Mouse (Mus musculus): ENCODE measurements around the gene Cldn14. TPM values are rescaled to one million over a fixed set of nuclear protein-coding genes. Genes with fewer than 3 reads are reported as not detected.
A peak's percentile ranks its signal among the peaks of the same experiment; 100 is the strongest.

Gene Cldn14
- total RNA-seq, 1 experiment, result 0.36 TPM

DNA sequence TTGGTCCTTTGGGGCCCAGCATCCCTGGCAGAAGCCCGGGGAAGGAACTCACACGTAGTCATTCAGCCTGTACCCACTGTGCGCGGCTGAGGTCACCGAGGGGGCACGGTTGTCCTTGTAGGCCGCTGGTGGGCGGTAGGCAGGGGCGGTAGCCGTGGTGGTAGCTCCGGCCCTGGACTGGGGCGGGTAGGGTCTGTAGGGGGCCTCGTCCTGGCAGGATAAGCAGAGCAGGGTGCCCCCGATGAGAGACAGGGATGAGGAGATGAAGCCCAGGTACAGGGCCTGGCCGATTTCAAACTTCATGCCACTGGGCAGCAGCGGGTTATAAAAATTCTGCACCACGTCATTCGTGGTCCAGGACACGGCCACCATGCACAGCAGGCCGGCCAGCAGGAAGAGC lies 89.4 kb downstream of the Cldn14 start:
- TF ChIP-seq CHD2 (IDR thresholded peaks at IDR 0.05; ENCODE audit: low read depth, low read length), result no peak
- TF ChIP-seq ZNF384 (IDR thresholded peaks at IDR 0.05; ENCODE audit: low read depth, low read length), result no peak
- TF ChIP-seq MAFK (IDR thresholded peaks at IDR 0.05; ENCODE audit: insufficient read depth, low read depth, low read length), result no peak
- no peak for TF ChIP-seq ZC3H11A (IDR thresholded peaks at IDR 0.05; ENCODE audit: borderline replicate concordance, low read depth, low read length)
- TF ChIP-seq HCFC1 (IDR thresholded peaks at IDR 0.05; ENCODE audit: borderline replicate concordance, insufficient read depth, low read length), result no peak
- in situ Hi-C loops (cut with MboI; ENCODE audit: low sequenced_read_pairs in 2 of 2, unreplicated experiment in 2 of 2), result no loop called here
- peak overlapping the region; percentile 53 for H3K9ac ChIP-seq (ENCODE audit: insufficient read depth, low read depth, low read length, poor library complexity, severe bottlenecking)

GRCm38 (mm10) chr16:93918679-93919060 lies 90.0 kb downstream of the Cldn14 start:
- in situ Hi-C loops (cut with MboI; ENCODE audit: low sequenced_read_pairs in 2 of 2, unreplicated experiment in 2 of 2), result no loop called here
- TF ChIP-seq MAFK (IDR thresholded peaks at IDR 0.05; ENCODE audit: insufficient read depth, low read depth, low read length) (no peak), CHD2 (IDR thresholded peaks at IDR 0.05; ENCODE audit: low read depth, low read length) (no peak), ZC3H11A (IDR thresholded peaks at IDR 0.05; ENCODE audit: borderline replicate concordance, low read depth, low read length) (no peak), HCFC1 (IDR thresholded peaks at IDR 0.05; ENCODE audit: borderline replicate concordance, insufficient read depth, low read length) (no peak), ZNF384 (IDR thresholded peaks at IDR 0.05; ENCODE audit: low read depth, low read length) (no peak)
- no peak overlapping the region for H3K27ac ChIP-seq (ENCODE audit: insufficient read depth, low read depth, low read length, poor library complexity, severe bottlenecking)

More for the DNA sequence above, 89.4 kb downstream of the Cldn14 start:
- Histone ChIP-seq H3K4me1 (ENCODE audit: control insufficient read depth in 2 of 2, insufficient read depth in 2 of 2, low read length in 2 of 2, poor library complexity in 1 of 2) (peaks cover 2 to 17% of the 10 kb centered on the region in 2 experiments; a peak in 2 of 4 replicates), H3K4me3 (ENCODE audit: insufficient read depth in 1 of 2, low read depth in 1 of 2, low read length in 2 of 2, poor library complexity in 1 of 2, severe bottlenecking in 1 of 2) (peak overlapping the region; percentile 54 to 58), H3K27ac (ENCODE audit: insufficient read depth, low read depth, low read length, poor library complexity, severe bottlenecking) (no peak overlapping the region), H3K36me3 (ENCODE audit: control insufficient read depth, insufficient read depth, low read length, poor library complexity, severe bottlenecking) (no peaks in the 10 kb centered on the region), H3K9me3 (ENCODE audit: control insufficient read depth, insufficient read depth, low read depth, low read length) (no peaks in the 10 kb centered on the region)
- no peak for DNase-seq (ENCODE audit: low read depth, low spot score)

GRCm38 (mm10) chr16:93917712-93918678 lies 90.6 kb downstream of the Cldn14 start:
- Histone ChIP-seq H3K9ac (ENCODE audit: insufficient read depth, low read depth, low read length, poor library complexity, severe bottlenecking) (no peak overlapping the region), H3K9me3 (ENCODE audit: control insufficient read depth, insufficient read depth, low read depth, low read length) (no peaks in the 10 kb centered on the region), H3K4me3 (ENCODE audit: insufficient read depth in 1 of 2, low read depth in 1 of 2, low read length in 2 of 2, poor library complexity in 1 of 2, severe bottlenecking in 1 of 2) (no peak overlapping the region; a peak in 1 of 4 replicates), H3K36me3 (ENCODE audit: control insufficient read depth, insufficient read depth, low read length, poor library complexity, severe bottlenecking) (no peaks in the 10 kb centered on the region), H3K27ac (ENCODE audit: insufficient read depth, low read depth, low read length, poor library complexity, severe bottlenecking) (no peak overlapping the region), H3K4me1 (ENCODE audit: control insufficient read depth in 2 of 2, insufficient read depth in 2 of 2, low read length in 2 of 2, poor library complexity in 1 of 2) (peaks cover 0 to 11% of the 10 kb centered on the region in 2 experiments; a peak in 2 of 4 replicates)
- TF ChIP-seq CHD2 (IDR thresholded peaks at IDR 0.05; ENCODE audit: low read depth, low read length), result no peak
- TF ChIP-seq ZNF384 (IDR thresholded peaks at IDR 0.05; ENCODE audit: low read depth, low read length), result no peak
- peak; percentile 11; the same call in 1 of the 2 replicates for TF ChIP-seq ZC3H11A (IDR thresholded peaks at IDR 0.05; ENCODE audit: borderline replicate concordance, low read depth, low read length)
- 0 out of 2 replicates have a peak, but pooled peaks have one; percentile 22 for TF ChIP-seq MAFK (IDR thresholded peaks at IDR 0.05; ENCODE audit: insufficient read depth, low read depth, low read length)
- DNase-seq (ENCODE audit: low read depth, low spot score), result peak; percentile 86
- in situ Hi-C loops (cut with MboI; ENCODE audit: low sequenced_read_pairs in 2 of 2, unreplicated experiment in 2 of 2), result no loop called here

More at GRCm38 (mm10) chr16:93918679-93919060, 90.0 kb downstream of the Cldn14 start:
- H3K4me1 ChIP-seq (ENCODE audit: control insufficient read depth in 2 of 2, insufficient read depth in 2 of 2, low read length in 2 of 2, poor library complexity in 1 of 2), result peaks cover 2 to 15% of the 10 kb centered on the region in 2 experiments; a peak in 2 of 4 replicates
- DNase-seq (ENCODE audit: low read depth, low spot score), result no peak
- no peak overlapping the region for H3K9ac ChIP-seq (ENCODE audit: insufficient read depth, low read depth, low read length, poor library complexity, severe bottlenecking)
- no peak overlapping the region; a peak in 1 of 4 replicates for H3K4me3 ChIP-seq (ENCODE audit: insufficient read depth in 1 of 2, low read depth in 1 of 2, low read length in 2 of 2, poor library complexity in 1 of 2, severe bottlenecking in 1 of 2)
- no peaks in the 10 kb centered on the region for H3K36me3 ChIP-seq (ENCODE audit: control insufficient read depth, insufficient read depth, low read length, poor library complexity, severe bottlenecking)
- H3K9me3 ChIP-seq (ENCODE audit: control insufficient read depth, insufficient read depth, low read depth, low read length), result no peaks in the 10 kb centered on the region

- in situ Hi-C loops (cut with MboI; ENCODE audit: low sequenced_read_pairs in 2 of 2, unreplicated experiment in 2 of 2), result no loop called here
- Histone ChIP-seq H3K9ac (ENCODE audit: insufficient read depth, low read depth, low read length, poor library complexity, severe bottlenecking) (no peak overlapping the region), H3K4me3 (ENCODE audit: insufficient read depth in 1 of 2, low read depth in 1 of 2, low read length in 2 of 2, poor library complexity in 1 of 2, severe bottlenecking in 1 of 2) (no peak overlapping the region), H3K36me3 (ENCODE audit: control insufficient read depth, insufficient read depth, low read length, poor library complexity, severe bottlenecking) (no peaks in the 10 kb centered on the region), H3K9me3 (ENCODE audit: control insufficient read depth, insufficient read depth, low read depth, low read length) (no peaks in the 10 kb centered on the region), H3K4me1 (ENCODE audit: control insufficient read depth in 2 of 2, insufficient read depth in 2 of 2, low read length in 2 of 2, poor library complexity in 1 of 2) (peaks cover 0 to 11% of the 10 kb centered on the region in 2 experiments; a peak in 1 of 4 replicates), H3K27ac (ENCODE audit: insufficient read depth, low read depth, low read length, poor library complexity, severe bottlenecking) (no peak overlapping the region)
- no peak for DNase-seq (ENCODE audit: low read depth, low spot score)
- TF ChIP-seq HCFC1 (IDR thresholded peaks at IDR 0.05; ENCODE audit: borderline replicate concordance, insufficient read depth, low read length) (no peak), ZNF384 (IDR thresholded peaks at IDR 0.05; ENCODE audit: low read depth, low read length) (no peak), ZC3H11A (IDR thresholded peaks at IDR 0.05; ENCODE audit: borderline replicate concordance, low read depth, low read length) (no peak), CHD2 (IDR thresholded peaks at IDR 0.05; ENCODE audit: low read depth, low read length) (no peak), MAFK (IDR thresholded peaks at IDR 0.05; ENCODE audit: insufficient read depth, low read depth, low read length) (no peak)
These were observed 93.2 kb downstream of the Cldn14 start for GRCm38 (mm10) chr16:93915338-93915849.

All from ES-E14 (cell line).